Mouse (Mus musculus) neural tube, embryonic 13.5 days (tissue): ENCODE results near the gene Hpca. TPM values are rescaled to one million over a fixed set of nuclear protein-coding genes. Genes with fewer than 3 reads are reported as not detected.

ENCODE experiments used
- ATAC-seq: fragments of 200-750 bp; cut with Nextera tagmentation; 2 replicates; pipeline ENCODE4 v1.8.0; 2017; ENCODE audit warnings: low read depth, mild to moderate bottlenecking, moderate TSS enrichment, moderate library complexity
- H3K27ac ChIP-seq: fragments of 300-500 bp; sonication (generic); replicated peaks from 2 replicates; pipeline ENCODE4 v1.5.1; 2015; ENCODE audit warnings: moderate library complexity, mild to moderate bottlenecking, inconsistent platforms
- H3K27me3 ChIP-seq: fragments of 300-500 bp; sonication (generic); 2 replicates; pipeline ENCODE4 v1.6.1; 2015; ENCODE audit warnings: mild to moderate bottlenecking, inconsistent platforms
- H3K36me3 ChIP-seq: fragments of 300-500 bp; sonication (generic); 2 replicates; pipeline ENCODE4 v1.6.1; 2015; ENCODE audit warnings: mild to moderate bottlenecking, inconsistent platforms
- H3K4me1 ChIP-seq: fragments of 300-500 bp; sonication (generic); replicated peaks from 2 replicates; pipeline ENCODE4 v1.6.1; 2015; ENCODE audit warnings: inconsistent platforms
- H3K4me2 ChIP-seq: fragments of 300-500 bp; sonication (generic); 2 replicates; pipeline ENCODE4 v1.6.1; 2015; ENCODE audit warnings: inconsistent platforms, mild to moderate bottlenecking, moderate library complexity
- H3K4me3 ChIP-seq: fragments of 300-500 bp; sonication (generic); 2 replicates; pipeline ENCODE4 v1.5.1; 2015; ENCODE audit warnings: mild to moderate bottlenecking, inconsistent platforms
- H3K9ac ChIP-seq: fragments of 300-500 bp; sonication (generic); 2 replicates; pipeline ENCODE4 v1.6.1; 2015; ENCODE audit warnings: moderate library complexity, mild to moderate bottlenecking, inconsistent platforms
- H3K9me3 ChIP-seq: fragments of 300-500 bp; sonication (generic); 2 replicates; pipeline ENCODE4 v1.6.1; 2016; ENCODE audit warnings: inconsistent platforms
- WGBS: fragments of 180-500 bp; shearing (Covaris S2); methylation state at CpG from one replicate; pipeline ENCODE4 v1.1.7; 2015; 5-methylcytosine and 5-hydroxymethylcytosine counted together
- polyA plus RNA-seq: library from polyadenylated mRNA; unstranded; fragments of >200 nt; fragmentation: Nextera tagmentation; extraction: Ambion mirVana; gene quantifications from 2 replicates; pipeline ENCODE4 v1.2.1, GENCODE M21; 2015

Gene Hpca
- polyA plus RNA-seq, 1 experiment from 2014 or later, result 50.3 TPM

GRCm38 (mm10) chr4:129068848-129069247, 53.0 kb downstream of the Hpca start:
- Histone ChIP-seq H3K36me3 (peaks cover 6% of the 10 kb centered on the region), H3K27ac (no peak overlapping the region), H3K4me2 (no peak overlapping the region), H3K9me3 (no peaks in the 10 kb centered on the region), H3K4me3 (no peak overlapping the region), H3K4me1 (no peaks in the 10 kb centered on the region; the same call in 1 of the 2 replicates), H3K27me3 (no peaks in the 10 kb centered on the region), H3K9ac (no peak overlapping the region)
- ATAC-seq, result no peak
- 92% methylated on average over 4 of the region's 4 CpGs for WGBS

- no peak for ATAC-seq
These were observed 54.0 kb downstream of the Hpca start for GRCm38 (mm10) chr4:129067638-129068415.

GRCm38 (mm10) chr4:129065688-129066236, 56.1 kb downstream of the Hpca start:
- no peak overlapping the region for H3K27ac ChIP-seq
- H3K4me2 ChIP-seq, result no peak overlapping the region
- H3K9me3 ChIP-seq, result no peaks in the 10 kb centered on the region
- H3K4me1 ChIP-seq, result peaks cover 12% of the 10 kb centered on the region
- ATAC-seq, result no peak
- no peak overlapping the region for H3K9ac ChIP-seq
- H3K36me3 ChIP-seq, result no peaks in the 10 kb centered on the region
- no peak overlapping the region for H3K4me3 ChIP-seq
- H3K27me3 ChIP-seq, result no peaks in the 10 kb centered on the region

More at GRCm38 (mm10) chr4:129067638-129068415, 54.0 kb downstream of the Hpca start:
- Histone ChIP-seq H3K36me3 (no peaks in the 10 kb centered on the region), H3K27me3 (no peaks in the 10 kb centered on the region), H3K9ac (no peak overlapping the region), H3K9me3 (no peaks in the 10 kb centered on the region), H3K4me3 (no peak overlapping the region), H3K27ac (no peak overlapping the region), H3K4me2 (no peak overlapping the region), H3K4me1 (no peaks in the 10 kb centered on the region; the same call in 1 of the 2 replicates)
- 85% methylated on average over 5 of the region's 5 CpGs for WGBS

GRCm38 (mm10) chr4:129062281-129063075, 59.4 kb downstream of the Hpca start:
- 88% methylated on average over 3 of the region's 3 CpGs for WGBS
- H3K4me3 ChIP-seq, result no peak overlapping the region
- ATAC-seq, result no peak

More at GRCm38 (mm10) chr4:129062281-129063075, 59.4 kb downstream of the Hpca start:
- no peak overlapping the region for H3K27ac ChIP-seq
- H3K4me1 ChIP-seq, result peaks cover 32% of the 10 kb centered on the region
- H3K27me3 ChIP-seq, result no peaks in the 10 kb centered on the region
- H3K4me2 ChIP-seq, result no peak overlapping the region
- H3K36me3 ChIP-seq, result no peaks in the 10 kb centered on the region
- H3K9me3 ChIP-seq, result no peaks in the 10 kb centered on the region
- no peak overlapping the region for H3K9ac ChIP-seq

Other genes starting within 250 kb of the Hpca start
- gene Trim62, start 238.5 kb downstream of the Hpca start, polyA plus RNA-seq, result 21.4 and 23.4 TPM in 2 replicates
- gene Azin2, start 159.6 kb downstream of the Hpca start, polyA plus RNA-seq, result 14.3 and 16.9 TPM in 2 replicates
- gene Ak2, start 130.1 kb downstream of the Hpca start, polyA plus RNA-seq, result 89.3 and 92.9 TPM in 2 replicates
- gene Rnf19b, start 63.8 kb downstream of the Hpca start, polyA plus RNA-seq, result 22.4 and 25.7 TPM in 2 replicates
- 0.39 TPM in 1 of 2 replicates, not detected in the other for gene Tmem54, start 16.5 kb downstream of the Hpca start, polyA plus RNA-seq
- gene Fndc5, start 15.0 kb upstream of the Hpca start, polyA plus RNA-seq, result 24.4 and 24.5 TPM in 2 replicates
- gene S100pbp, start 67.7 kb upstream of the Hpca start, polyA plus RNA-seq, result 15.8 and 19.9 TPM in 2 replicates
- 106 and 108 TPM in 2 replicates for gene Yars, start 67.7 kb upstream of the Hpca start, polyA plus RNA-seq
- 7.5 and 10.3 TPM in 2 replicates for gene C77080, start 139.4 kb upstream of the Hpca start, polyA plus RNA-seq
- gene Sync, start 165.6 kb upstream of the Hpca start, polyA plus RNA-seq, result 3.2 and 3.4 TPM in 2 replicates
- 344 and 395 TPM in 2 replicates for gene Rbbp4, start 213.3 kb upstream of the Hpca start, polyA plus RNA-seq
- 24.9 and 28.2 TPM in 2 replicates for gene Zbtb8os, start 213.7 kb upstream of the Hpca start, polyA plus RNA-seq